8 mouse cellular contexts compared by ENCODE assay signal in the genomic region with DNA sequence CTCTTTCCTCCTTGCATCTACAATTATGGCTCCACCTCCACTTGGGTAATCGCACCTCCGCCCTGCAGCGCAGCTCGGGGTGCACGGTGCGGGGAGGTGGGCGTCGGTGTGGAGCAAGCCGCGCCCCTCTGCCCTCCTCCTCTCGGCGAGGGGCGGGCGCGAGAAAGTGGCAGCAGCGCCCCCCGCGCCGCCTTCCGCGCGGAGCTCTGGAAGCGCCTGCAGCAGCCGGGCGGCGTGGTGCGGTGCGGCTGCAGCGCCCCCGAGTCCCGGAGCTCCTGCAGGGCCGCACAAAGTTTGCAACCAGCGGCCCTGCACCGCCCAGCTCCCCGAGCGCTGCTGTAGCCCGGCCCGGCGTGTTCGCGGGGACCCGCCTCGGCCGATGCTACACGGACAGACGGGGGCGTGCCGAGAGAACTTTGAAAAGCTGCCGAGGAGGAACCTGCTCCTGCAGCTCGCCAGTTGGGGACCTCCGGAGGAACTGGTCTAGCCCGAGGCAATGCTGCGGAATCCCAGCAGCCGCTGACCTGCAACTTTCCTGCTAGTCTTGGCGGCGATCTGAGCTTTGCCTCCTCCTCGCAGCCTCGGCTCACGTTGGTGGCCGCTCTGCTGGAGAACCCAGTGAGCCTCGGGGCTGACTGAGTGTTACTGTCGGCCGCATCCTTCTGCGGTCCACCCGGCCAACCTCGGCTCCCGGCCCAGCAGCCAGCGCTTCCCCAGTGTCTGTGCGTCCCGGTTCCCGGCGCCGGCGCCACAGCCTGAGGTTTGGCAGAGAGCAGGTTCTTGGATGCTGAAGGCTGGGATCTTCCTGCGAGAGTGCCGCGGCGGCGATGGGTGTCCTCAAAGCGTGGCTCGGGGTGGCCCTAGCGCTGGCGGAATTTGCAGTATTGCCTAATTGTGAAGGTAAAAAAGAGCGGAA. TPM values are rescaled to one million over a fixed set of nuclear protein-coding genes. Genes with fewer than 3 reads are reported as not detected.
DNase-seq lines count a peak whose midpoint lies in the region; ATAC-seq and TF ChIP-seq lines count a peak whose summit lies in the region.

No protein-coding gene starts in this region.

- TF ChIP-seq CTCF in heart, postnatal 0 days (IDR thresholded peaks at IDR 0.05; ENCODE audit: low read depth): peak; percentile 5; the same call in 1 of the 2 replicates

- TF ChIP-seq EP300 in heart, postnatal 0 days (IDR thresholded peaks at IDR 0.05; ENCODE audit: low read depth): no peak

- H3K9ac ChIP-seq in forebrain, embryonic 14.5 days (ENCODE audit: low read length): peak overlapping the region; percentile 70
- H3K9ac ChIP-seq in heart, postnatal 0 days (replicated peaks; ENCODE audit: low read depth, low read length): peak overlapping the region; percentile 35
- peak overlapping the region; percentile 10 for H3K9ac ChIP-seq in liver, embryonic 13.5 days
- peak overlapping the region; percentile 60 for H3K9ac ChIP-seq in neural tube, embryonic 11.5 days (ENCODE audit: low read length)

- peak; percentile 92 for ATAC-seq in forebrain, embryonic 14.5 days
- ATAC-seq in heart, postnatal 0 days (ENCODE audit: insufficient read depth, low read depth): peak; percentile 78
- ATAC-seq in liver, embryonic 13.5 days (ENCODE audit: low read depth): peak; percentile 72
- ATAC-seq in neural tube, embryonic 11.5 days (ENCODE audit: insufficient read depth, low FRiP score, low TSS enrichment): peak; percentile 84

- no peaks in the 10 kb centered on the region for H3K9me3 ChIP-seq in forebrain, embryonic 14.5 days (replicated peaks; ENCODE audit: control insufficient read depth, low read length)
- H3K9me3 ChIP-seq in heart, postnatal 0 days (replicated peaks; ENCODE audit: control insufficient read depth, low read length): no peaks in the 10 kb centered on the region
- no peaks in the 10 kb centered on the region for H3K9me3 ChIP-seq in liver, embryonic 13.5 days (replicated peaks)
- H3K9me3 ChIP-seq in neural tube, embryonic 11.5 days (ENCODE audit: control insufficient read depth, low read length): no peaks in the 10 kb centered on the region

- under 1% methylated on average over 80 of the region's 84 CpGs for WGBS in forebrain, embryonic 14.5 days
- WGBS in heart, postnatal 0 days: under 1% methylated on average over 80 of the region's 84 CpGs
- under 1% methylated on average over 84 of the region's 84 CpGs for WGBS in liver, embryonic 13.5 days (ENCODE audit: insufficient replicate concordance)
- WGBS in neural tube, embryonic 11.5 days: under 1% methylated on average over 84 of the region's 84 CpGs

- peak overlapping the region; percentile 61 for H3K4me3 ChIP-seq in forebrain, embryonic 14.5 days (ENCODE audit: low read depth, low read length)
- peak overlapping the region; percentile 68 for H3K4me3 ChIP-seq in heart, postnatal 0 days (ENCODE audit: low read depth, low read length)
- H3K4me3 ChIP-seq in liver, embryonic 13.5 days (replicated peaks): peak overlapping the region; percentile 56
- peak overlapping the region; percentile 63 for H3K4me3 ChIP-seq in neural tube, embryonic 11.5 days (ENCODE audit: low read depth, low read length)

- H3K4me2 ChIP-seq in forebrain, embryonic 14.5 days (ENCODE audit: low read length): peak overlapping the region; percentile 91
- H3K4me2 ChIP-seq in heart, postnatal 0 days (ENCODE audit: low read depth, low read length): peak overlapping the region; percentile 97
- peak overlapping the region; percentile 56 for H3K4me2 ChIP-seq in liver, embryonic 13.5 days
- peak overlapping the region; percentile 89 for H3K4me2 ChIP-seq in neural tube, embryonic 11.5 days (ENCODE audit: low read depth)

- H3K4me1 ChIP-seq in forebrain, embryonic 14.5 days (ENCODE audit: control insufficient read depth, insufficient read depth, low read length): peaks cover 5% of the 10 kb centered on the region; the same call in 1 of the 2 replicates
- peaks cover 11% of the 10 kb centered on the region for H3K4me1 ChIP-seq in heart, postnatal 0 days (ENCODE audit: control insufficient read depth, insufficient read depth)
- 0 out of 2 replicates have a peak, but pooled peaks cover 8% of the 10 kb centered on the region for H3K4me1 ChIP-seq in liver, embryonic 13.5 days (replicated peaks)
- peaks cover 13% of the 10 kb centered on the region; the same call in 1 of the 2 replicates for H3K4me1 ChIP-seq in neural tube, embryonic 11.5 days (ENCODE audit: control insufficient read depth, insufficient read depth, low read length)

- no peaks in the 10 kb centered on the region for H3K27me3 ChIP-seq in forebrain, embryonic 14.5 days (replicated peaks; ENCODE audit: control insufficient read depth, insufficient read depth, low read length)
- H3K27me3 ChIP-seq in heart, postnatal 0 days (ENCODE audit: control insufficient read depth, insufficient read depth, low read length): no peaks in the 10 kb centered on the region
- peaks cover 56% of the 10 kb centered on the region for H3K27me3 ChIP-seq in liver, embryonic 13.5 days
- H3K27me3 ChIP-seq in neural tube, embryonic 11.5 days (ENCODE audit: control insufficient read depth, insufficient read depth, low read length): no peaks in the 10 kb centered on the region

- H3K36me3 ChIP-seq in forebrain, embryonic 14.5 days (ENCODE audit: control insufficient read depth, insufficient read depth, low read length): no peaks in the 10 kb centered on the region
- H3K36me3 ChIP-seq in heart, postnatal 0 days (replicated peaks; ENCODE audit: control insufficient read depth, insufficient read depth, low read length): no peaks in the 10 kb centered on the region
- no peaks in the 10 kb centered on the region for H3K36me3 ChIP-seq in liver, embryonic 13.5 days
- no peaks in the 10 kb centered on the region for H3K36me3 ChIP-seq in neural tube, embryonic 11.5 days (ENCODE audit: control insufficient read depth, insufficient read depth, low read length)

- peak overlapping the region; percentile 65 for H3K27ac ChIP-seq in forebrain, embryonic 14.5 days (ENCODE audit: low read depth, low read length)
- peak overlapping the region; percentile 37 for H3K27ac ChIP-seq in heart, postnatal 0 days (ENCODE audit: low read depth)
- no peak overlapping the region for H3K27ac ChIP-seq in liver, embryonic 13.5 days
- H3K27ac ChIP-seq in neural tube, embryonic 11.5 days (ENCODE audit: low read depth, low read length): peak overlapping the region; percentile 44

- peak; percentile 34 to 73 for DNase-seq in urinary bladder, adult 18-20 months (ENCODE audit: low spot score in 2 of 2)
- no peak for DNase-seq in urinary bladder, postnatal 10 days (ENCODE audit: low spot score)
- DNase-seq in forebrain, embryonic 14.5 days (ENCODE audit: low spot score): peak; percentile 84
- DNase-seq in heart, postnatal 0 days (ENCODE audit: low spot score): peak; percentile 26
- DNase-seq in kidney, postnatal 25 days: peak; percentile 70 to 85
- no peak for DNase-seq in liver, embryonic 13.5 days
- peak; percentile 85 for DNase-seq in neural tube, embryonic 11.5 days (ENCODE audit: low spot score)
- DNase-seq in thymus, postnatal 0 days (ENCODE audit: low spot score): peak; percentile 20

RNA-seq across cellular contexts. Expression of a gene that starts 0.5 kb away (rescaled TPM):
- polyA plus RNA-seq in forebrain, embryonic 14.5 days (2014; fragmentation: Nextera tagmentation; extraction: Ambion mirVana): 3.6 and 5.4 TPM in 2 replicates
- total RNA-seq in heart, postnatal 0 days (2014; rRNA removed; ENCODE audit: low replicate concordance): 16.8 and 43.0 TPM in 2 replicates
- polyA plus RNA-seq in heart, postnatal 0 days (2015; fragmentation: Nextera tagmentation; extraction: Ambion mirVana): 4.0 and 4.8 TPM in 2 replicates
- polyA plus RNA-seq in liver, embryonic 13.5 days (2015; fragmentation: Nextera tagmentation; extraction: Ambion mirVana): 1.2 and 1.7 TPM in 2 replicates
- 5.6 and 7.2 TPM in 2 replicates for polyA plus RNA-seq in neural tube, embryonic 11.5 days (2014; fragmentation: Nextera tagmentation; extraction: Ambion mirVana)
- polyA plus RNA-seq in thymus, postnatal 0 days (2015; fragmentation: Nextera tagmentation; extraction: Ambion mirVana): 0.87 and 1.2 TPM in 2 replicates

Comparison
In these comparisons a context has a peak if more than half of its experiments do, and no peak if none do; other contexts are left out.
1. DNase-seq: peak in urinary bladder, adult 18-20 months (2 of 2), forebrain, embryonic 14.5 days (single experiment), heart, postnatal 0 days (single experiment), kidney, postnatal 25 days (2 of 2), neural tube, embryonic 11.5 days (single experiment) and thymus, postnatal 0 days (single experiment); none in urinary bladder, postnatal 10 days (single experiment) and liver, embryonic 13.5 days (single experiment).
2. H3K9ac ChIP-seq: peak in every context shown above with its lines; median percentile 70 in forebrain, embryonic 14.5 days; 60 in neural tube, embryonic 11.5 days; 35 in heart, postnatal 0 days; 10 in liver, embryonic 13.5 days.
3. Peak in every context shown above with its lines, with median percentiles within 50 percentile points of each other: ATAC-seq, H3K4me2 ChIP-seq and H3K4me3 ChIP-seq.